Mouse (Mus musculus) hindbrain, embryonic 11.5 days (tissue): Measurements from ENCODE around the gene Map3k20. TPM values are rescaled to one million over a fixed set of nuclear protein-coding genes. Genes with fewer than 3 reads are reported as not detected.

Experiments
- ATAC-seq: fragments of 200-750 bp; cut with Nextera tagmentation; 2 replicates; pipeline ENCODE4 v1.8.0; 2017; ENCODE audit warnings: mild to moderate bottlenecking, moderate TSS enrichment, moderate library complexity; ENCODE audit not compliant: low FRiP score
- DNase-seq: peaks from one replicate; pipeline ENCODE4 v3.0.0-alpha.2; 2015; ENCODE audit warnings: low spot score
- H3K27ac ChIP-seq: fragments of 300-500 bp; sonication (generic); 2 replicates; pipeline ENCODE4 v1.5.1; 2014; ENCODE audit warnings: mild to moderate bottlenecking, low read depth, low read length
- H3K27me3 ChIP-seq: fragments of 300-500 bp; sonication (generic); 2 replicates; pipeline ENCODE4 v1.6.1; 2014; ENCODE audit warnings: mild to moderate bottlenecking, low read length, moderate library complexity, mixed read lengths; ENCODE audit not compliant: control insufficient read depth, insufficient read depth
- H3K36me3 ChIP-seq: fragments of 300-500 bp; sonication (generic); 2 replicates; pipeline ENCODE4 v1.6.1; 2014; ENCODE audit warnings: mild to moderate bottlenecking, low read length, moderate library complexity, mixed read lengths; ENCODE audit not compliant: control insufficient read depth, insufficient read depth
- H3K4me1 ChIP-seq: fragments of 300-500 bp; sonication (generic); replicated peaks from 2 replicates; pipeline ENCODE4 v1.6.1; 2014; ENCODE audit warnings: low read length, mixed read lengths; ENCODE audit not compliant: control insufficient read depth, insufficient read depth
- H3K4me2 ChIP-seq: fragments of 300-500 bp; sonication (generic); replicated peaks from 2 replicates; pipeline ENCODE4 v1.6.1; 2014; ENCODE audit warnings: mild to moderate bottlenecking, low read depth, low read length
- H3K4me3 ChIP-seq: fragments of 300-500 bp; sonication (generic); 2 replicates; pipeline ENCODE4 v1.5.1; 2014; ENCODE audit warnings: low read depth, low read length
- H3K9ac ChIP-seq: fragments of 300-500 bp; sonication (generic); 2 replicates; pipeline ENCODE4 v1.6.1; 2014; ENCODE audit warnings: low read depth, low read length
- H3K9me3 ChIP-seq: fragments of 300-500 bp; sonication (generic); 2 replicates; pipeline ENCODE4 v1.6.1; 2016; ENCODE audit warnings: low read length; ENCODE audit not compliant: control insufficient read depth
- WGBS: fragments of 180-500 bp; shearing (Covaris S2); extraction: QIAGEN DNeasy Blood & Tissue Kit; methylation state at CpG from one replicate; pipeline ENCODE4 v1.1.7; 2014; 5-methylcytosine and 5-hydroxymethylcytosine counted together
- polyA plus RNA-seq: library from polyadenylated mRNA; unstranded; fragments of >200 nt; fragmentation: Nextera tagmentation; extraction: Ambion mirVana; gene quantifications from 2 replicates; pipeline ENCODE4 v1.2.1, GENCODE M21; 2014

The Map3k20 gene
- polyA plus RNA-seq, 1 experiment from 2014 or later = 11.0 TPM

GRCm38 (mm10) chr2:72322681-72323353 lies 37.4 kb downstream of the Map3k20 start:
- H3K9me3 ChIP-seq = no peaks in the 10 kb centered on the region
- H3K4me3 ChIP-seq = no peak overlapping the region
- DNase-seq (no peak), ATAC-seq (no peak)
- H3K4me1 ChIP-seq = no peaks in the 10 kb centered on the region
- no peaks in the 10 kb centered on the region for H3K36me3 ChIP-seq
- H3K27me3 ChIP-seq = no peaks in the 10 kb centered on the region
- no peak overlapping the region for H3K4me2 ChIP-seq
- H3K27ac ChIP-seq = no peak overlapping the region
- no peak overlapping the region for H3K9ac ChIP-seq
- 78% methylated on average over 11 of the region's 11 CpGs for WGBS

GRCm38 (mm10) chr2:72324436-72324835 lies 39.0 kb downstream of the Map3k20 start:
- H3K4me2 ChIP-seq = no peak overlapping the region
- no peak overlapping the region for H3K27ac ChIP-seq
- no peak overlapping the region for H3K4me3 ChIP-seq
- DNase-seq (no peak), ATAC-seq (no peak)
- no peak overlapping the region for H3K9ac ChIP-seq
- H3K27me3 ChIP-seq = no peaks in the 10 kb centered on the region
- no peaks in the 10 kb centered on the region for H3K36me3 ChIP-seq
- H3K9me3 ChIP-seq = no peaks in the 10 kb centered on the region
- no peaks in the 10 kb centered on the region for H3K4me1 ChIP-seq
- 84% methylated on average over 12 of the region's 12 CpGs for WGBS

DNA sequence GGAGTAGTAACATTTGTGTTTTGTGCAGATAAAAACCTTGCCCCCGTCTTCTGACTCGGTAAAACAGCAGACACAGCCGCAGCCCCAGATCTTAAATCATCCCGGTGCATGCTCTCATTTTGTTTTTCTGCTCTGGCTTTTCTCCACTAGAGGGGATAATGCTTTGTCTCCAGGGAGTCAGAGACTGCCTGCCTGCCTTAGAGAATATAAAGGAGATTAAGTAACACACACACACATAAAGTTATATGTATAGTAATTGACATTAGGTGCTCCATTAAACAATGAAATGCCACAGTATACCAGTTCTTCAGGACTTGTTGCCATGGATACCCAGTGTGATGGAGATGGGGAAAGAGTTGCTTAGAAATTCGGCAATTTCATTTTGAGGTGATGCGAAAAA lies 41.1 kb downstream of the Map3k20 start:
- WGBS = 74% methylated on average over 6 of the region's 6 CpGs
- no peaks in the 10 kb centered on the region for H3K36me3 ChIP-seq
- H3K9me3 ChIP-seq = no peaks in the 10 kb centered on the region
- no peaks in the 10 kb centered on the region for H3K27me3 ChIP-seq
- no peaks in the 10 kb centered on the region for H3K4me1 ChIP-seq
- H3K27ac ChIP-seq = no peak overlapping the region
- no peak for DNase-seq
- no peak overlapping the region for H3K9ac ChIP-seq
- H3K4me2 ChIP-seq = no peak overlapping the region
- no peak overlapping the region for H3K4me3 ChIP-seq
- no peak for ATAC-seq

DNA sequence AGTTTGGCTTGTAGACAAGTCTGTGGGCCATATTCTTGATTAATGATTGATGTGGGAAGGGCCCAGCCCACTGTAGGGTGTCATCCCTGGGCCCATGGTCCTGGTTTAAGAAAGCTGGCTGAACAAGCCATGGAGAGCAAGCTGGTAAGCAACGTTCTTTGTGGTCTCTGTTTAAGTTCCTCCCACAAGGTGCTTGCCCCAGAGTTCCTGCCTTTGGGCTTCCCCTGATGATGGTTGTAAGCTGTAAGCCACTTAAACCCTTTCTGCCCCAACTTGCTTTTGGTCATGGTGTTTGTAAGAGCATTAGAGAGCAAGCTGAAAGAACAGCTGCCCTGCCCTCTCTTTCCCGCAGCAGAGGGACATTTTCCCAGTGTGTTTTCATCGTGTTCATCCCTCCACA lies 43.0 kb downstream of the Map3k20 start:
- no peaks in the 10 kb centered on the region for H3K4me1 ChIP-seq
- no peak for ATAC-seq
- 73% methylated on average over 3 of the region's 3 CpGs for WGBS
- no peaks in the 10 kb centered on the region for H3K36me3 ChIP-seq
- H3K9me3 ChIP-seq = no peaks in the 10 kb centered on the region
- no peak overlapping the region for H3K4me3 ChIP-seq
- H3K4me2 ChIP-seq = no peak overlapping the region
- DNase-seq = no peak
- no peak overlapping the region for H3K27ac ChIP-seq
- H3K9ac ChIP-seq = no peak overlapping the region
- no peaks in the 10 kb centered on the region for H3K27me3 ChIP-seq

- H3K4me3 ChIP-seq = no peak overlapping the region
- WGBS = 88% methylated on average over 12 of the region's 12 CpGs
- no peaks in the 10 kb centered on the region for H3K27me3 ChIP-seq
- H3K9me3 ChIP-seq = no peaks in the 10 kb centered on the region
- no peaks in the 10 kb centered on the region for H3K36me3 ChIP-seq
- no peak overlapping the region for H3K9ac ChIP-seq
- no peak for ATAC-seq
- no peak overlapping the region for H3K4me2 ChIP-seq
- no peak overlapping the region for H3K27ac ChIP-seq
- no peak for DNase-seq
- H3K4me1 ChIP-seq = no peaks in the 10 kb centered on the region
These were observed 45.6 kb downstream of the Map3k20 start for GRCm38 (mm10) chr2:72330955-72331481.

DNA sequence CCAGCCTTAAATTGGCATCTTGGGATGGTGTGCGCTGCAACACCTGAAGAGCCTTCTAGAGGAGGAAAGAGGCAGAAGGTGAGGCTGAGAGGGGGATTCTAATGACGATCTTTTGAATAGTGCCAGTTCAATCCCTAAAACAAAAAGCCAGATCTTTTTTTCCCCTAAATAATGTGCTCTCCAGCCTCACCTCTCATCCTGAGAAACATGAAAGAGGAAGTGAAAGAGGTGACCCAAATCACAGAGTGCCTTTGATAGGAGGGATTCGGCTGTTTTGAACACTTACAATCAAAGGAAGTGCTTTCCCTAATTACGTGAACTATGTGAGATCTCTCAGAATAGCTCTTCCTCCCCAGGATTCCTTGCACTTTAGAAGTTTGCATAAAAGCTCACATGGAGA lies 46.6 kb downstream of the Map3k20 start:
- no peak overlapping the region for H3K4me3 ChIP-seq
- H3K36me3 ChIP-seq = no peaks in the 10 kb centered on the region
- no peak overlapping the region for H3K27ac ChIP-seq
- H3K9me3 ChIP-seq = no peaks in the 10 kb centered on the region
- WGBS = 79% methylated on average over 4 of the region's 4 CpGs
- DNase-seq (no peak), ATAC-seq (no peak)
- no peaks in the 10 kb centered on the region for H3K27me3 ChIP-seq
- no peak overlapping the region for H3K4me2 ChIP-seq
- H3K9ac ChIP-seq = no peak overlapping the region
- no peaks in the 10 kb centered on the region for H3K4me1 ChIP-seq

- WGBS = 89% methylated on average over 3 of the region's 3 CpGs
- no peaks in the 10 kb centered on the region for H3K4me1 ChIP-seq
- DNase-seq (no peak), ATAC-seq (no peak)
- H3K9ac ChIP-seq = no peak overlapping the region
- H3K4me2 ChIP-seq = no peak overlapping the region
- H3K27ac ChIP-seq = no peak overlapping the region
- H3K9me3 ChIP-seq = no peaks in the 10 kb centered on the region
- H3K36me3 ChIP-seq = no peaks in the 10 kb centered on the region
- H3K4me3 ChIP-seq = no peak overlapping the region
- no peaks in the 10 kb centered on the region for H3K27me3 ChIP-seq
These were observed 47.8 kb downstream of the Map3k20 start for GRCm38 (mm10) chr2:72333210-72333609.

GRCm38 (mm10) chr2:72336840-72337239 lies 51.4 kb downstream of the Map3k20 start:
- Histone ChIP-seq H3K4me2 (no peak overlapping the region), H3K9ac (no peak overlapping the region), H3K4me1 (no peaks in the 10 kb centered on the region), H3K36me3 (no peaks in the 10 kb centered on the region), H3K4me3 (no peak overlapping the region), H3K9me3 (no peaks in the 10 kb centered on the region), H3K27me3 (no peaks in the 10 kb centered on the region), H3K27ac (no peak overlapping the region)
- 92% methylated on average over 3 of the region's 3 CpGs for WGBS
- ATAC-seq (no peak), DNase-seq (no peak)

DNA sequence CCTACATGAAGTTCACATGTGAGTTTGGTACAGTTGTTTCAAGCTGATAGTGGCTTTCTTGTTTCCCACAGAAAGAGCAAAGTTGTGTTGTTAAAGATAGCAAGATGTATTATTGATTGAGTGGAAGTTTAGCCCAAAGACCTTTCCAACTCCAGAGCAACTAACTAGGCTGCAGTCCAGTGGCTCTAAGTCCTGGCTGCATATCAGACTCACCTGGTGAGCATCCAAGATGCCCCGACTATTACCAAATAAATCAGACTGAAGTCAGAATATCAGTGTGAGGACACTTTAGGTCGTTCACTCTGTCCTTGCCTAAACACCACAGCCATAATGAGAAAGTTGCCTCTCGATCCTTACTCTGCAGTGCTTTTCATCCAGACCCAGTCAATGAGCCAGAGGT lies 59.8 kb downstream of the Map3k20 start:
- no peaks in the 10 kb centered on the region for H3K9me3 ChIP-seq
- WGBS = 92% methylated on average over 3 of the region's 3 CpGs
- no peak for DNase-seq
- H3K4me2 ChIP-seq = no peak overlapping the region
- no peak overlapping the region for H3K27ac ChIP-seq
- no peaks in the 10 kb centered on the region for H3K27me3 ChIP-seq
- H3K4me3 ChIP-seq = no peak overlapping the region
- H3K9ac ChIP-seq = no peak overlapping the region
- H3K36me3 ChIP-seq = no peaks in the 10 kb centered on the region
- H3K4me1 ChIP-seq = no peaks in the 10 kb centered on the region
- ATAC-seq = no peak
